Mouse (Mus musculus): ENCODE measurements around the gene Hhat.

The Hhat gene

DNA sequence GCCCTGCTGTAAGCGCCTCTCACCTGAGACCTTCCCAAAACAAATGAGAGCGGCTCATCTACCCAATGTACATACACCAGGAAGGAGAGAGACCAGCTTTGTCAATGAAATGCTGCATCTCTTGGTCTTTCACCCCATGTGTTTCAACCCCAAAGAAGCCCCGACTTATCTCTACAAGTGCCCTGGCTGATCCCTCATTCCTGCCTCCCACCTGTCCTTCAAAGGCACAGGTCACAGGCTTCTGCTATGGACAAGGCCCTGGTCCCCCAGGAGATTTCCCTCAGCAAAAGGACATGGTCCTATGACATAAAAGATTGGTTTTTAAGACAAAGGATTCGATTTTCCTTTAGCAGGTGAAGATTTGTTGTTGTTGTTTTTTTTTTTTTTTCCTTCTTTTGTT lies 227.3 kb downstream of the Hhat start:
- no peak for DNase-seq

- DNase-seq: no peak
Measured at GRCm38 (mm10) chr1:192542093-192542492, 228.9 kb downstream of the Hhat start.

- no peak for DNase-seq
Measured at GRCm38 (mm10) chr1:192537169-192537568, 233.9 kb downstream of the Hhat start.

DNA sequence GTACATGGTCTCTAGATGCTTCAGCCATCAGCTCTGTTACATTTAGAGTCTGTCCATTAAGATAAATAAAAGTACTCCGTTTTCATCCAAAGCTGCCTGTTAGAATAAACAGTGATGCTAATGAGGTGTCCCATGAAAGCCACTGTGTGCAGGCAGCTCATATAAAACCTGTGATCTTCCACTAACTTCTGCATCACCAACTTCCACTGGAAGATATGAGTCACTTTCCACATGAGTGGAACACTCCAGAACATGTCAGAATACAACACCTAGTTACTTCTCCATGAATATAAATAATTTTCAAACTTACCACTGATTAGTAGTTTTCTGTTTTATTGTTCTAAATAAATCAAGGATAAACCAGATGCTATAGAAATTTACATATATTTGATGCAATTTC lies 234.6 kb downstream of the Hhat start:
- DNase-seq: no peak

DNA sequence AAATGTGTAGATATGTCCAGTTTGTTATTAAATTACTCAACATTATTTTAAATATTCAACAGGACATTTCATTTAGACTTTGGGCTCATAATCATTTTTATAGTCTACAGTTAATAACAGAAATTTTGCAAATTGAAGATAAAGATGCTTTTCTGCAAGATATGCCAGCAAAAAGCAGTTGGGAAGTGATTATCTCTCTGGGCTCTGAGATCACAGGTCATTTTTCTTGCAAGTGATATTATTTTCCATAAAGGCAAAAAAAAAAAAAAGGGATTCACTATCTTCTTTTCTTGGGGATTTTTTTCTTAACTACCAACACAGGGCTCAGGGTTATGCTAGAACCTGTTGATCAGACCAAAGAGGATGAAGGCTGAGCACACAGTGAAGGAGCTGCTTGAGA lies 238.0 kb downstream of the Hhat start:
- DNase-seq: no peak

DNA sequence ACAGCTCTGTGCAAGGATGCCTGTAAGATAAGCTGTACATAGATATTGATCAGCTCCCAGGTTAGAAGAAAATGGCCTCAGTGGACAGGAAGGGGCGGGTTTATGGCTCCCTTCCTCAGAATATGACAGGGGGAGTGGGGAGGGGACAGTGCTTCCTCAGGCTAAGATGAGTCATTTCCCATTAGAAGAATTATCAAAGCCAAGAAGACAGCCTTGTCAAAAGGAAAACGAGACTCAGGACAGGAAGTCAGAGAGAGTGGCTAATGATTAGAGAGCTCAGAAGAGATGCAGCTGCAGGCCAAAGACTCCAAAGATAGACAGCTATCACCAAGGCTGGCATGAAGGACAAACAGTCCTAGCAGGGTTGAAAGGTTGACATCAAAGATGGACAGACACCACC lies 238.8 kb downstream of the Hhat start:
- DNase-seq: no peak

DNA sequence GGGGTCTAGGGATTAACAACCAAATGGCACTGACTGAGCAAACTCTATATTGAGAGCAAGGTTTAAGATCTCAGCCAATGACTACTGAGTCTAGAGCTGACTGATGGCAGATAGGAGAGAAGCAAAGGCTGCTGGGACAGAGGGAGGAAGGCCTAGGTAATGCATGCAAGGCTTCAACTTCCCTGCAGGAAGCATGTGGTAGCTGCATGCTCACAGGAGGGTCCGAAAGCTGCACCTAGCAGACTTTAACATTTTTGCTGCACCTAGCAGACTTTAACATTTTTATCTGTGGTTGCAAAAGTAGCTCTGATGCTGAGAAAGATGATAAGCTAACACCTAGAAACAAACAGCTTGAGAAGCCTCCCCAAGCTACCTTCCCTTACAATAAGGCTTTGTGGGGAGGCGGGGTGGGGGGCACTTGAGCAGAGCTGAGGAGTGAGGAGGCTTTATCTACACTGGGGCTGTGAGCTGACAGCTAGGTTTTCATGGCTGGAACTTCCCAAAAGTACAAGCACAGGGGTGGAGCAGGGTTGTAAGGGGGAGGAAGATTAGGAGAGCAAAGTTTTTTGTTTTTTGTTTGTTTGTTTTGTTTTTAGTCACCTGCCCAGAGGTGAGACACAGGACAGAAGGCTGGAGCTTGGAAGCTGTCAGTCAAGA lies 239.4 kb downstream of the Hhat start:
- DNase-seq: no peak

GRCm38 (mm10) chr1:192525711-192526350 lies 245.2 kb downstream of the Hhat start:
- DNase-seq: no peak

GRCm38 (mm10) chr1:192522376-192523178 lies 248.4 kb downstream of the Hhat start:
- no peak for DNase-seq

DNA sequence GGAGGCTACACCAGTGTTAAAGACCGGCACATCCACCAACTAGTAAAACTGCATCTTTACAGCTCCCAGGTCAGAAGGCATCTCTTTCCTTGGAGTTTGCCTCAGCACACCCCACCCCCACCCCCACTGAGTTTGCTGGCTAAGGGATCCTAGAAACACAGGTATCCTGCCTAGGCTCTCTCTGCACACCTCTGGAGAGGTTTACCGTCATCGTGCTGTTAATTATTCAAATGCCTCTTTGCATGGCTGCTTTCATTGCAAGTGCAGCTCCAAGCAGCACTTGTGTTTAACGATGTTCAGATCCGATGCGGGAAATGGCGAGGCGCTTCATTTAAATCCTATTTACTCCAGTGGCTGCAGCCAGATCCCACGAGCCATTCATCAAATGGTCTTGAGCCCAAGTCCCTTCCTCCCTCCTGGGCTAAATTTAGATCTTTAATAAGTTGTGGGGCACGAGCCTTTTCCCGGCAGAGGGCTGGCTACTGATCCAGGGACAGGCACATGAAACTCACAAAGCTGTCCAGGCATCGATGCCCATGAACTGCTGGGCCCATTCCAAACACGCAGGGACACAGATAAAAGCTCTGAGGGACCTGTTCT lies 250.1 kb downstream of the Hhat start:
- DNase-seq: no peak

DNA sequence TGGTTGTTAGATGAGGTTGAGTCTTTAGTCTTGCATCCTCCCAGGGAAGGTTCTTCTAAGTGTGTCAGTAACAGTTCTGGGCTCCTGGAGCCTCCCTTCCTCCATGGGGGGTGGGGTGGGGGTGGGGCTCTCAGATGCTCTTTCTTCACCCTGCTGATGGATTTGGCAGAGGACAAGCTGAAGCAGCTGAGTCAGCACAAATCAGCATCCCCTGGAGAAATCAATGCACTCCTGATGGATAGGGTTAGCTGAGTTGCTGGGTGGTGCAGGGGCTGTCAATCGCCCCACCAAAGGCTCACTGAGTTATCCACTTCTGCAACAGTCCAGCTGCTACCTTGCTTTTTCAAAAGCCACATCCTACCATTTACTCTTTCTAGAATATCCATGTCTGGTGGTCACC lies 251.3 kb downstream of the Hhat start:
- DNase-seq: no peak

DNA sequence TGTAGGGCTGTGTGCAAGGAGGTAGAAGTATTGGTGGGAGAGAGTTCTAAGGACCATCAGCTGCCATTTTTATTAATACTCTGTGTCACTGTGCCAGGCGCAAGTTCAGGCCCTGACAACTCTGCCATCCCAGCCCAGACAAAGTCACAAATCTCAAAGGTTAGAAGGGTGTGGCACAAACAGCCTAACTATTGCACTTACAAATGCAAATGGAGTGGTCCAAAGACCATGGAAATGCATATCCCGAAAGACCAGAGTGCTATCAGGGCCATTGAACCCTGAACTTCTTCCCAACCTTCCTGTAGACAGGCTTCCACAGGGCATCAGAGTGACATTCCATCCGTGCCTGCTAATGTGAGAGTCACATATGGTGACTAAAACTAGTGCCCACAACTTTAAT lies 255.7 kb downstream of the Hhat start:
- no peak for DNase-seq

- DNase-seq: no peak
Measured at GRCm38 (mm10) chr1:192512821-192513220, 258.2 kb downstream of the Hhat start.

DNA sequence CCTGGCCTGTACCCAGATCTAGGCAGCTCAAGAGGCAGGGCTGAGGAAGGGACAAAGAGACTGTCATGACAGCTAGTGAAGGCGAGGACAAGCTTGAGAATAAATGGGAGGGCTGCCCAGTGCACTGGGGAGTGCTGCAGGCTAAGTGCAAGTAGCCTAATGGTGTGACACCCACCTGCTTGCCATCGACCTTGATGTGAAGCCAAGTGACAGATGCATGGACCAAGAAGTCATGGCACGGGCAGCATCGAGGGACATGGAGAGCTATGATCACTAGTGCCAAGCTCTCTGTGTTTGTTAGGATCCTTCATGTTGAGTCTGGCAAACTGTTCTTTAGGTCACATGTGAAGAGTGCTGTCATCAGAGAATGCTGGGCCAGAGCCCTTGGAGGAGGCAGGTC lies 267.4 kb downstream of the Hhat start:
- peak; percentile 29 for DNase-seq

GRCm38 (mm10) chr1:192502835-192503234 lies 268.2 kb downstream of the Hhat start:
- DNase-seq: no peak

DNA sequence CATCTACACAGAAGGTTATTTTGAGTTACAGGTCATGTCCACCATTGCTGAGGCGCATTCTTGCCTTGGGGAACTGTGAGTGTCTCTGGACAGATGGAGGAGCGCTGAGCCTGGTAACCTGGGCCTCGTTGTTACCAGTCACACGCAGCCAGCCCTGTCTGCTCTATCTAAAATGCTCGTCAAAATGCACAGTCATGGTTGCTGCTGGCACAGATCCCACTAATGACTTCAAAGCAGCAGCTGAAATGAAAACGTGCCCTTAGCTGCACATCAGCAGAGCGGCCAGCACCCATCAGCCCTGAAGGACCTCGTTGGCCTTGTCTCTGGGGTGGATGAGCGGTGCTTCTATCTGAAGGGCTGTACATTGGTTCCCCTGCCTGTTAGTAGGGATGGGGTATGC lies 269.0 kb downstream of the Hhat start:
- DNase-seq: no peak

DNA sequence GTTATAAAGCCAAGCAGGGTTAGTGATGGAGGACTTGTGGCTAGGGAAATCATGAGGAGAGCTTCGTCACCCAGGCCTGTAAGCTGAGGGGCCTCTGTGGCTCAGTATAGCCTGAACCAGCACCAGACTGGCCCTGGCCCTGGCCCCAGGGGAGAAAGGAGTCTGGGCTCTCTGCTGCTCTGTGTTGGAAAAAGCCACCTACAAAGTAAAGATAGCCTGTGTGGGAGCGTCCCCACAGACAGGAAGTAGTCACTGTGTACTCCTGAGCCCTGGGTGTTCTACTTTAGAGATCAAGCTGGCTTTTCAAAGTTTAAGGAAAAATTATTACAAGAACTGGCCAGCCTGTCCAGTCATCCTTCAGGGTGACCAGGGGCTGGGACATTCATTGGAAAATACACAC lies 273.5 kb downstream of the Hhat start:
- no peak for DNase-seq

GRCm38 (mm10) chr1:192489908-192490825 lies 280.9 kb downstream of the Hhat start:
- no peak for DNase-seq

DNA sequence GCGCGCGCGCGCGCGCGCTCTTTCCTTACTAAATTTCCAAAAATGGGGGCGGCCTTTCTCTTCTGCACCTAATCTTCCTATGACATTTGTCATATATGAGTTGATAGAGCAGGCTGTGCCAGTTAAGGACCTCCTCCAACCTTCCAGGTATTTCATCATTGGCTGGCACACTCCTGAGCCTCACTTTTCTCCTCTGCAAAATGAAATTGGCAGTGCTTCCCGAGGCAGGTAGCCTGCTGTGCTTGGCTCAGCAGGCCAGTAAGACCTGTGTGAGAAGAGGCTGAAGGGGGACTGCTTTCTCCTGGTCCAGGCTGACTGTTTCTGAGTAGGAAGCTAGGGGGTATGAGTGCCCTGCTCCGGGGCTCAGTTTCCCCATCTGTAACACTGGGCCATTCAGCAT lies 283.5 kb downstream of the Hhat start:
- peak; percentile 62 for DNase-seq

DNA sequence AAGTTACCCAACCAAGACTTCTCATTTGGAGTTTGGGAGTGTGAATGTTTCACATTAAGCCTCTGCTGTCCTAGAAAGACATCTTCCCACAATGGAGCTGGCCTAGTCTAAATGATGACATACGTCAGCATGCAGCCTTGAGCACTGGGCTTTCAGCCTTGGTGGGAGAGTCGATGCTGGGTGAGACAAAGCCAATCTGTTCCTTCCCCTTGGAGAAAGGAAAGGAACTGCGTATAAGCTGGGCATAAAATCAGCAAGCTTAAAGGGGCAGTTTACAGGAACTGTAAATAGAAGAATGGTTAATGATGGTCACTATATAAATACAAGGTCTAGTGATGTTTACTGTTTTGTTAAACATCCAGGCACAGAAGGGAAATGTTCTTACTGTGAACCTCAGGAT lies 286.0 kb downstream of the Hhat start:
- DNase-seq: no peak

- DNase-seq: no peak
Measured at GRCm38 (mm10) chr1:192481446-192481845, 289.6 kb downstream of the Hhat start.

- no peak for DNase-seq
Measured at GRCm38 (mm10) chr1:192480072-192480784, 290.8 kb downstream of the Hhat start.

Measured in cerebellum, adult 11 months (tissue).